Mouse (Mus musculus) liver, postnatal 0 days (tissue): ENCODE results near the gene Madd.

Experiments
- CTCF ChIP-seq: sonication (generic); IDR thresholded peaks from 2 replicates; pipeline ENCODE4 v1.5.1; 2016; ENCODE audit warnings: antibody characterized with exemption, low read depth
- EP300 ChIP-seq: IDR thresholded peaks from 2 replicates; pipeline ENCODE4 v1.6.1; 2016; ENCODE audit warnings: antibody characterized with exemption, low read depth, mild to moderate bottlenecking

- no peak for TF ChIP-seq CTCF
- no peak for TF ChIP-seq EP300
Observed at GRCm38 (mm10) chr2:91160591-91160990, 23.0 kb downstream of the Madd start.
